Mouse (Mus musculus): ENCODE results near the gene Cdsn.
"Not testable (repeated sequence)": the region's sequence is repeated elsewhere in the genome, so short reads cannot be mapped to it uniquely, and the experiment has no call there.

Cdsn gene

GRCm38 (mm10) chr17:35551881-35552414 is at the start of gene Cdsn:
Gene Cdsn (plus strand): TSS chr17:35552128.
- DNase-seq (ENCODE audit: low spot score) = no peak

- no peak for DNase-seq (ENCODE audit: low spot score)
Observed at GRCm38 (mm10) chr17:35502226-35502625, 49.7 kb upstream of the Cdsn start.

- DNase-seq (ENCODE audit: low spot score) = no peak
Observed at GRCm38 (mm10) chr17:35502762-35503161, 49.2 kb upstream of the Cdsn start.

- no peak for DNase-seq (ENCODE audit: low spot score)
Observed at GRCm38 (mm10) chr17:35503849-35504248, 48.1 kb upstream of the Cdsn start.

GRCm38 (mm10) chr17:35504628-35505481 is 47.1 kb upstream of the Cdsn start:
- DNase-seq (ENCODE audit: low spot score) = no peak

GRCm38 (mm10) chr17:35505776-35506175 is 46.2 kb upstream of the Cdsn start, which contains the start of gene Pou5f1:
Gene Pou5f1 (plus strand): TSS chr17:35506018.
- no peak for DNase-seq (ENCODE audit: low spot score)

GRCm38 (mm10) chr17:35506881-35507280 is 45.0 kb upstream of the Cdsn start:
- DNase-seq (ENCODE audit: low spot score) = no peak

GRCm38 (mm10) chr17:35507556-35508260 is 44.2 kb upstream of the Cdsn start:
- DNase-seq (ENCODE audit: low spot score) = no peak

GRCm38 (mm10) chr17:35508279-35508678 is 43.6 kb upstream of the Cdsn start:
- DNase-seq (ENCODE audit: low spot score) = not testable (repeated sequence)

GRCm38 (mm10) chr17:35509284-35509683 is 42.6 kb upstream of the Cdsn start:
- peak; percentile 71 for DNase-seq (ENCODE audit: low spot score)

GRCm38 (mm10) chr17:35512916-35513626 is 38.9 kb upstream of the Cdsn start:
- no peak for DNase-seq (ENCODE audit: low spot score)

GRCm38 (mm10) chr17:35513886-35514285 is 38.0 kb upstream of the Cdsn start:
- DNase-seq (ENCODE audit: low spot score) = peak; percentile 91

- DNase-seq (ENCODE audit: low spot score) = no peak
Observed at GRCm38 (mm10) chr17:35514756-35515155, 37.2 kb upstream of the Cdsn start.

GRCm38 (mm10) chr17:35515911-35516640 is 35.9 kb upstream of the Cdsn start:
- no peak for DNase-seq (ENCODE audit: low spot score)

- peak; percentile 98 for DNase-seq (ENCODE audit: low spot score)
Observed at GRCm38 (mm10) chr17:35516652-35517500, 35.1 kb upstream of the Cdsn start, which contains the start of the genes Tcf19 and Cchcr1. Gene Tcf19 (minus strand): TSS chr17:35516824. Gene Cchcr1 (plus strand): TSS chr17:35517100.

- DNase-seq (ENCODE audit: low spot score) = no peak
Observed at GRCm38 (mm10) chr17:35517526-35517925, 34.4 kb upstream of the Cdsn start.

GRCm38 (mm10) chr17:35524354-35524753 is 27.6 kb upstream of the Cdsn start:
- no peak for DNase-seq (ENCODE audit: low spot score)

GRCm38 (mm10) chr17:35526644-35527043 is 25.3 kb upstream of the Cdsn start:
- no peak for DNase-seq (ENCODE audit: low spot score)

- DNase-seq (ENCODE audit: low spot score) = no peak
Observed at GRCm38 (mm10) chr17:35532360-35532759, 19.6 kb upstream of the Cdsn start.

GRCm38 (mm10) chr17:35532901-35533300 is 19.0 kb upstream of the Cdsn start, which contains the start of gene Psors1c2:
Gene Psors1c2 (plus strand): TSS chr17:35533201.
- no peak for DNase-seq (ENCODE audit: low spot score)

All from testis, postnatal 10 days (tissue).